Mouse (Mus musculus) heart, embryonic 10.5 days (tissue): ENCODE measurements around the gene 4930467E23Rik. TPM values are rescaled to one million over a fixed set of nuclear protein-coding genes. Genes with fewer than 3 reads are reported as not detected.
"Not testable (repeated sequence)": the region's sequence is repeated elsewhere in the genome, so short reads cannot be mapped to it uniquely, and the experiment has no call there.

Experiments
- DNase-seq: peaks from one replicate; pipeline ENCODE4 v3.0.0-alpha.2; 2017; ENCODE audit warnings: low spot score
- H3K27ac ChIP-seq: fragments of 300-500 bp; sonication (generic); 2 replicates; pipeline ENCODE4 v1.5.1; 2016; ENCODE audit warnings: mild to moderate bottlenecking
- H3K27me3 ChIP-seq: fragments of 300-500 bp; sonication (generic); 2 replicates; pipeline ENCODE4 v1.6.1; 2016; ENCODE audit warnings: mild to moderate bottlenecking; ENCODE audit not compliant: poor library complexity, insufficient read depth, severe bottlenecking
- H3K36me3 ChIP-seq: fragments of 300-500 bp; sonication (generic); 2 replicates; pipeline ENCODE4 v1.6.1; 2016; ENCODE audit warnings: mild to moderate bottlenecking, moderate library complexity
- H3K4me1 ChIP-seq: fragments of 300-500 bp; sonication (generic); 2 replicates; pipeline ENCODE4 v1.6.1; 2016; ENCODE audit warnings: mild to moderate bottlenecking
- H3K4me3 ChIP-seq: fragments of 300-500 bp; sonication (generic); 2 replicates; pipeline ENCODE4 v1.5.1; 2016; ENCODE audit warnings: mild to moderate bottlenecking, moderate library complexity
- H3K9me3 ChIP-seq: fragments of 300-500 bp; sonication (generic); 2 replicates; pipeline ENCODE4 v1.6.1; 2016; ENCODE audit warnings: mild to moderate bottlenecking, moderate library complexity
- WGBS: fragments of 180-500 bp; shearing (Covaris S2); methylation state at CpG from one replicate; pipeline ENCODE4 v1.1.7; 2016; 5-methylcytosine and 5-hydroxymethylcytosine counted together
- polyA plus RNA-seq: library from polyadenylated mRNA; unstranded; fragments of >200 nt; fragmentation: Nextera tagmentation; extraction: Ambion mirVana; gene quantifications from 2 replicates; pipeline ENCODE4 v1.2.1, GENCODE M21; 2016

4930467E23Rik gene
- polyA plus RNA-seq, 1 experiment from 2014 or later = not detected

- H3K9me3 ChIP-seq, H3K27ac ChIP-seq, H3K4me3 ChIP-seq, H3K36me3 ChIP-seq, DNase-seq, H3K4me1 ChIP-seq, H3K27me3 ChIP-seq: not testable (repeated sequence)
- 78% methylated on average over 3 of the region's 3 CpGs for WGBS
These were observed 14.1 kb upstream of the 4930467E23Rik start for GRCm38 (mm10) chr8:19715266-19715665.

- not testable (repeated sequence) for H3K27ac ChIP-seq, DNase-seq, H3K36me3 ChIP-seq, H3K27me3 ChIP-seq, H3K4me3 ChIP-seq, H3K9me3 ChIP-seq, H3K4me1 ChIP-seq
- WGBS = 87% methylated on average over 3 of the region's 3 CpGs
These were observed 11.5 kb upstream of the 4930467E23Rik start for GRCm38 (mm10) chr8:19717851-19718250.

GRCm38 (mm10) chr8:19719513-19719912, 9.9 kb upstream of the 4930467E23Rik start:
- not testable (repeated sequence) for DNase-seq, H3K27me3 ChIP-seq, H3K4me1 ChIP-seq, H3K9me3 ChIP-seq, H3K36me3 ChIP-seq, H3K27ac ChIP-seq, H3K4me3 ChIP-seq
- WGBS = 68% methylated on average over 3 of the region's 3 CpGs

- H3K27me3 ChIP-seq, H3K36me3 ChIP-seq, DNase-seq, H3K9me3 ChIP-seq, H3K4me3 ChIP-seq, H3K27ac ChIP-seq, H3K4me1 ChIP-seq: not testable (repeated sequence)
- WGBS = 51% methylated on average over 2 of the region's 2 CpGs
These were observed 4.5 kb upstream of the 4930467E23Rik start for GRCm38 (mm10) chr8:19724871-19725270.

GRCm38 (mm10) chr8:19751773-19752172, 22.4 kb downstream of the 4930467E23Rik start:
- H3K9me3 ChIP-seq, H3K4me3 ChIP-seq, H3K4me1 ChIP-seq, H3K27ac ChIP-seq, H3K27me3 ChIP-seq, H3K36me3 ChIP-seq, DNase-seq: not testable (repeated sequence)

GRCm38 (mm10) chr8:19754178-19754577, 24.8 kb downstream of the 4930467E23Rik start:
- H3K9me3 ChIP-seq, H3K36me3 ChIP-seq, DNase-seq, H3K27me3 ChIP-seq, H3K27ac ChIP-seq, H3K4me1 ChIP-seq, H3K4me3 ChIP-seq: not testable (repeated sequence)
- WGBS = 57% methylated on average over 3 of the region's 3 CpGs

- H3K27ac ChIP-seq, H3K36me3 ChIP-seq, H3K4me1 ChIP-seq, DNase-seq, H3K27me3 ChIP-seq, H3K9me3 ChIP-seq, H3K4me3 ChIP-seq: not testable (repeated sequence)
- 75% methylated on average over 3 of the region's 3 CpGs for WGBS
These were observed 25.6 kb downstream of the 4930467E23Rik start for GRCm38 (mm10) chr8:19754961-19755360.

- not testable (repeated sequence) for H3K27me3 ChIP-seq, H3K4me1 ChIP-seq, H3K27ac ChIP-seq, H3K9me3 ChIP-seq, H3K4me3 ChIP-seq, H3K36me3 ChIP-seq, DNase-seq
- 80% methylated on average over 5 of the region's 5 CpGs for WGBS
These were observed 32.3 kb downstream of the 4930467E23Rik start for GRCm38 (mm10) chr8:19761660-19762059.

- not testable (repeated sequence) for H3K36me3 ChIP-seq, H3K27ac ChIP-seq, H3K27me3 ChIP-seq, H3K4me3 ChIP-seq, DNase-seq, H3K4me1 ChIP-seq, H3K9me3 ChIP-seq
- WGBS = 70% methylated on average over 4 of the region's 4 CpGs
These were observed 33.6 kb downstream of the 4930467E23Rik start for GRCm38 (mm10) chr8:19762860-19763592.

GRCm38 (mm10) chr8:19765531-19765930, 36.2 kb downstream of the 4930467E23Rik start:
- not testable (repeated sequence) for H3K4me1 ChIP-seq

GRCm38 (mm10) chr8:19773461-19773860, 44.1 kb downstream of the 4930467E23Rik start:
- not testable (repeated sequence) for H3K27ac ChIP-seq, H3K4me1 ChIP-seq, H3K4me3 ChIP-seq, H3K9me3 ChIP-seq, H3K27me3 ChIP-seq, DNase-seq, H3K36me3 ChIP-seq
- WGBS = 77% methylated on average over 4 of the region's 4 CpGs

More at GRCm38 (mm10) chr8:19765531-19765930, 36.2 kb downstream of the 4930467E23Rik start:
- not testable (repeated sequence) for H3K36me3 ChIP-seq, H3K27ac ChIP-seq, H3K4me3 ChIP-seq, DNase-seq, H3K9me3 ChIP-seq, H3K27me3 ChIP-seq

- H3K36me3 ChIP-seq, DNase-seq, H3K4me3 ChIP-seq, H3K4me1 ChIP-seq, H3K9me3 ChIP-seq, H3K27me3 ChIP-seq, H3K27ac ChIP-seq: not testable (repeated sequence)
These were observed 46.9 kb downstream of the 4930467E23Rik start for GRCm38 (mm10) chr8:19776311-19776710.

GRCm38 (mm10) chr8:19777500-19777899, 48.1 kb downstream of the 4930467E23Rik start:
- not testable (repeated sequence) for H3K4me1 ChIP-seq, H3K27me3 ChIP-seq, DNase-seq, H3K36me3 ChIP-seq, H3K4me3 ChIP-seq, H3K27ac ChIP-seq, H3K9me3 ChIP-seq
- WGBS = 41% methylated on average over 2 of the region's 2 CpGs

GRCm38 (mm10) chr8:19778126-19778525, 48.8 kb downstream of the 4930467E23Rik start:
- H3K36me3 ChIP-seq = not testable (repeated sequence)
- 44% methylated on average over 1 of the region's 1 CpGs for WGBS

More at GRCm38 (mm10) chr8:19778126-19778525, 48.8 kb downstream of the 4930467E23Rik start:
- not testable (repeated sequence) for H3K9me3 ChIP-seq, H3K4me1 ChIP-seq, H3K27me3 ChIP-seq, H3K27ac ChIP-seq, H3K4me3 ChIP-seq, DNase-seq
